Mouse (Mus musculus) heart, postnatal 0 days (tissue): Measurements from ENCODE around the gene Slc4a1. TPM values are rescaled to one million over a fixed set of nuclear protein-coding genes. Genes with fewer than 3 reads are reported as not detected.

Experiments used
- ATAC-seq: fragments of 200-750 bp; cut with Nextera tagmentation; 2 replicates; pipeline ENCODE4 v1.8.0; 2017; ENCODE audit warnings: low read depth, moderate number of reproducible peaks, moderate library complexity; ENCODE audit not compliant: insufficient read depth
- DNase-seq: peaks from one replicate; pipeline ENCODE4 v3.0.0-alpha.2; 2016; ENCODE audit warnings: low spot score
- H3K27ac ChIP-seq: fragments of 300-500 bp; sonication (generic); 2 replicates; pipeline ENCODE4 v1.5.1; 2014; ENCODE audit warnings: low read depth, mild to moderate bottlenecking
- H3K27me3 ChIP-seq: fragments of 300-500 bp; sonication (generic); 2 replicates; pipeline ENCODE4 v1.6.1; 2014; ENCODE audit warnings: low read length, mixed read lengths; ENCODE audit not compliant: control insufficient read depth, insufficient read depth
- H3K36me3 ChIP-seq: fragments of 300-500 bp; sonication (generic); replicated peaks from 2 replicates; pipeline ENCODE4 v1.6.1; 2014; ENCODE audit warnings: low read length, mixed read lengths; ENCODE audit not compliant: control insufficient read depth, insufficient read depth
- H3K4me1 ChIP-seq: fragments of 300-500 bp; sonication (generic); 2 replicates; pipeline ENCODE4 v1.6.1; 2014; ENCODE audit warnings: antibody characterized with exemption; ENCODE audit not compliant: control insufficient read depth, insufficient read depth
- H3K4me2 ChIP-seq: fragments of 300-500 bp; sonication (generic); 2 replicates; pipeline ENCODE4 v1.6.1; 2014; ENCODE audit warnings: low read depth, mild to moderate bottlenecking, low read length, moderate library complexity
- H3K4me3 ChIP-seq: fragments of 300-500 bp; sonication (generic); 2 replicates; pipeline ENCODE4 v1.5.1; 2014; ENCODE audit warnings: low read depth, low read length
- H3K9ac ChIP-seq: fragments of 300-500 bp; sonication (generic); replicated peaks from 2 replicates; pipeline ENCODE4 v1.6.1; 2014; ENCODE audit warnings: low read depth, low read length, mixed read lengths
- H3K9me3 ChIP-seq: fragments of 300-500 bp; sonication (generic); replicated peaks from 2 replicates; pipeline ENCODE4 v1.6.1; 2016; ENCODE audit warnings: low read length; ENCODE audit not compliant: control insufficient read depth
- CTCF ChIP-seq: IDR thresholded peaks from 2 replicates; pipeline ENCODE4 v1.5.1; 2016; ENCODE audit warnings: antibody characterized with exemption, control low read depth, low read depth
- EP300 ChIP-seq: IDR thresholded peaks from 2 replicates; pipeline ENCODE4 v1.6.1; 2016; ENCODE audit warnings: antibody characterized with exemption, low read depth
- WGBS: fragments of 180-500 bp; shearing (Covaris S2); extraction: QIAGEN DNeasy Blood & Tissue Kit; methylation state at CpG from one replicate; pipeline ENCODE4 v1.1.7; 2014; 5-methylcytosine and 5-hydroxymethylcytosine counted together
- polyA plus RNA-seq: library from polyadenylated mRNA; unstranded; fragments of >200 nt; fragmentation: Nextera tagmentation; extraction: Ambion mirVana; gene quantifications from 2 replicates; pipeline ENCODE4 v1.2.1, GENCODE M21; 2015
- total RNA-seq: library from RNA; depleted of rRNA; stranded (reverse); fragments of >200 nt; gene quantifications from 2 replicates; pipeline ENCODE4 v1.2.3, GENCODE M21; 2014; ENCODE audit warnings: low replicate concordance

Gene Slc4a1
- total and polyA plus RNA-seq, 2 experiments from 2014 or later: 3.1 to 7.5 TPM

GRCm38 (mm10) chr11:102318576-102319409 is 47.2 kb downstream of the Slc4a1 start:
- no peak for TF ChIP-seq EP300
- no peak for TF ChIP-seq CTCF
- H3K4me2 ChIP-seq: peak overlapping the region; percentile 84
- H3K27ac ChIP-seq: peak overlapping the region; percentile 98
- H3K27me3 ChIP-seq: no peaks in the 10 kb centered on the region
- peak; percentile 31 for DNase-seq
- peaks cover 5% of the 10 kb centered on the region; the same call in 1 of the 2 replicates for H3K4me1 ChIP-seq
- H3K36me3 ChIP-seq: peaks cover 16% of the 10 kb centered on the region
- peak overlapping the region; percentile 97 for H3K9ac ChIP-seq
- H3K4me3 ChIP-seq: peak overlapping the region; percentile 90
- WGBS: under 1% methylated on average over 69 of the region's 84 CpGs
- peak; percentile 14; the same call in 1 of the 2 replicates for ATAC-seq
- no peaks in the 10 kb centered on the region for H3K9me3 ChIP-seq

GRCm38 (mm10) chr11:102317901-102318575 is 48.0 kb downstream of the Slc4a1 start:
- ATAC-seq: peak; percentile 45
- Histone ChIP-seq H3K4me1 (peaks cover 5% of the 10 kb centered on the region; the same call in 1 of the 2 replicates), H3K36me3 (peaks cover 23% of the 10 kb centered on the region), H3K9me3 (no peaks in the 10 kb centered on the region), H3K4me3 (peak overlapping the region; percentile 90), H3K27me3 (no peaks in the 10 kb centered on the region), H3K4me2 (peak overlapping the region; percentile 84), H3K9ac (peak overlapping the region; percentile 97), H3K27ac (peak overlapping the region; percentile 98)
- TF ChIP-seq CTCF: no peak
- no peak for TF ChIP-seq EP300
- WGBS: 0% methylated on average over 46 of the region's 77 CpGs
- DNase-seq: peak; percentile 69

DNA sequence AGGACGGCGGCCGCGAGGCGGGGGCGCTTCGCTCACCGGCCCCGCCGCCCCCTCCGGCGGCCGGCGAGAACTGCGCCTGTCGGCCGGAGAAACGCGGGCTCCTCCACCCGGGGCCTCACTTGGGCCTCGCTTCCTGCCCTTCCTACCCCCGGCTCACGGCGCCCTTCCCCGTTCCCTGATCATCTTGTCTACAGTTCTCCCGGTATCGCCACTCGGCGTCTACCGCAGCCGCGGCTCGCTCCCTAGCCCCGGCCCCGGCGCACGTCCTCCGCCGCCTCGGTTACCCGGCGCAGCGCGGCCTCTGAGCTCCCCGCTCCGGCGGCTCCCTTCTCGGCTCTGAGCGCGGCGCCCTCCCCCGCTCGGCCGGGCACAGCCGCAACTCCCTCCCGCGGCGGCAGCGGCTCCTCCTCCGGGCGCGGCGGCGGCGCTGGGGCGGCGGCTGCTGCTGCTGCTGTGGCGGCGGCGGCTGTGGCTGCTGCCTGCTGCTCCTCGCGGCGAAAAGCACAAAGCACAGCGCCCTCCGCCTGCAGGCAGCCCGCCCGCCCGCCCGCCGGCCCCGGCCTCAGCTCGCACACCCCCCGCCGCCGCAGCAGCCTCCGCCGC is 48.6 kb downstream of the Slc4a1 start:
- Histone ChIP-seq H3K4me3 (peak overlapping the region; percentile 90), H3K36me3 (peaks cover 29% of the 10 kb centered on the region), H3K9ac (peak overlapping the region; percentile 97), H3K9me3 (no peaks in the 10 kb centered on the region), H3K27ac (peak overlapping the region; percentile 98), H3K4me2 (peak overlapping the region; percentile 84), H3K4me1 (peaks cover 5% of the 10 kb centered on the region; the same call in 1 of the 2 replicates), H3K27me3 (no peaks in the 10 kb centered on the region)
- DNase-seq (peak; percentile 71), ATAC-seq (peak; percentile 5; the same call in 1 of the 2 replicates)
- no peak for TF ChIP-seq CTCF
- no peak for TF ChIP-seq EP300
- under 1% methylated on average over 36 of the region's 87 CpGs for WGBS

DNA sequence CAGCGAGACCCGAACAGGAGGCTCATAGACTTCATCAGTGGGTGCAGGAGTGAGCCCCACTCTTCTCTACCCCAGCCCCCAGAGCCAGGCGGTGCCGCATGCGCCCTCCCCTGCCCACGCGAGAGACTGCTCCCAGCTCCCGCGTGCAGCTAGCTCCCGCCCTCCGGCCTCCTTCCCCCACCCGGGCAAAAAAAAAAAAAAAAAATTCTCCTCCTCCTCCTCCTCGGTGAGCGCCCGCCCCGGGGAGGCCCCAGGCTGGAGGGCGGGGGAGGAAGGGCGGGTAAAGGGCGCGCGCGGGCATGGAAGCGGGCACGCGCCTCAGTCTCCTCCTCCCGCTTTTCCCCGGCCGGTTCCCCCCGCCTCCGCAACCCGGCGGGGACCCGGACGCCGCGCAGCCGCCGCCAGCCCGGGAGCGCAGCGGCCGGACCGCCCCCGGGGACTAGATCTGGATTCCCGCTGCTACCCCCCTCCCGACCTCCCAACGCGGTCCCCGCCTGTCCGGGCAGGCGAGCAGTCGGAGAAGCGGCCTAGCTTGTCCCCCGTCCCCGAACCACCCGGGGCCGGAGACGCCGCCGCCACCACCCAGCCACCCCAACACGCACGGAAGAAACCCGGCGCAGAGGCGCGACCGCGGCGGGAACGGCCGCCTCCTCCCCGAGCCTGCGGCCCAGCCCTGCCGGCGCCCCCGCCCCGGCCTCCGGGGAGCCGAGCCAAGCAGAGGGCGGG is 49.3 kb downstream of the Slc4a1 start:
- peak; percentile 86 for DNase-seq
- H3K4me1 ChIP-seq: peaks cover 5% of the 10 kb centered on the region; the same call in 1 of the 2 replicates
- peak overlapping the region; percentile 84 for H3K4me2 ChIP-seq
- H3K36me3 ChIP-seq: peaks cover 35% of the 10 kb centered on the region
- H3K27ac ChIP-seq: peak overlapping the region; percentile 98
- peak overlapping the region; percentile 90 for H3K4me3 ChIP-seq
- TF ChIP-seq CTCF: no peak
- TF ChIP-seq EP300: peak; percentile 60; the same call in 1 of the 2 replicates
- H3K9me3 ChIP-seq: no peaks in the 10 kb centered on the region
- peak; percentile 38 for ATAC-seq
- WGBS: under 1% methylated on average over 54 of the region's 80 CpGs
- H3K9ac ChIP-seq: peak overlapping the region; percentile 97
- H3K27me3 ChIP-seq: no peaks in the 10 kb centered on the region
